Mouse (Mus musculus) liver, adult 2 months (tissue): ENCODE results near the gene Pip4k2c.

Source experiments
- CTCF ChIP-seq: fragments of 200-500 bp; IDR thresholded peaks from 2 replicates; pipeline ENCODE4 v1.5.1; 2011; ENCODE audit warnings: low read depth, low read length, control low read depth
- POLR2A ChIP-seq: fragments of 200-500 bp; IDR thresholded peaks from 2 replicates; pipeline ENCODE4 v1.6.1; 2011; ENCODE audit warnings: low read length, control low read depth; ENCODE audit not compliant: insufficient read depth; ENCODE audit errors: extremely low read depth

DNA sequence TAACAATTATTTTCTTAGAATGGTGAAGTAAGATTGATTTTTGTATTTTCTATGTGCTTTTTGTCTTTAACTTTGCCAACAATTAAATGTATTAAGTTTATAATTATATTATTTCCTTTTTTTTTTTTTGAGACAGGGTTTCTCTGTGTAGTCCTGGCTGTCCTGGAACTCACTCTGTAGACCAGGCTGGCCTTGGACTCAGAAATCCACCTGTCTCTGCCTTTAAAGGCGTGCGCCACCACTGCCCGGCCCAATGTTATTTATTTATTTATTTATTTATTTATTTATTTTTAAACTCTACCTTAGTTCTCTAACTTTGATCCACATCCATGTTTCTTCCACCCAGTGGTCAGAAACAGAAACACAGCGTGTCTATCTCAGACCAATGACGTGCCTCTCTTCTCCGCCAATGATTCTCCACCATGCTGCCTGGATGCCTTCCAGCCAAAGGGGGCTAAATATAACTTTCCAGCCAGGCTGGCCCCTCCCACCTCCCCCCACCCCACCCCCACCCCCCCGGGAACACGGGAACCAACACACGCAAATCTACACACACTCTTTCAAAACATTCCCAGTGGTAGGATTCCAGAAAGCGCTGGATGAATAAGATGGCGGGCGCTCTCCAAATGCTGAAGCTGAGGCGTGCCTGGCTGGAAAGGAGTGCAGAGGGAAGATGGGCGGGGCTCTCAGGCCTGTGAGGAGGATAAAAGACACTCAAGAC, 44.4 kb upstream of the Pip4k2c start:
- TF ChIP-seq CTCF (no peak), POLR2A (no peak)
